Mouse (Mus musculus) ES-E14 (cell line): Measurements from ENCODE around the gene Kcnj1.

Source experiments
- HCFC1 ChIP-seq: IDR thresholded peaks from 2 replicates; pipeline ENCODE4 v1.6.1; 2012; ENCODE audit warnings: low read length, inconsistent platforms, borderline replicate concordance; ENCODE audit not compliant: insufficient read depth
- ZC3H11A ChIP-seq: IDR thresholded peaks from 2 replicates; pipeline ENCODE4 v1.6.1; 2012; ENCODE audit warnings: low read depth, mild to moderate bottlenecking, inconsistent platforms, low read length, borderline replicate concordance
- ZNF384 ChIP-seq: IDR thresholded peaks from 2 replicates; pipeline ENCODE4 v1.6.1; 2012; ENCODE audit warnings: low read depth, low read length, inconsistent platforms

DNA sequence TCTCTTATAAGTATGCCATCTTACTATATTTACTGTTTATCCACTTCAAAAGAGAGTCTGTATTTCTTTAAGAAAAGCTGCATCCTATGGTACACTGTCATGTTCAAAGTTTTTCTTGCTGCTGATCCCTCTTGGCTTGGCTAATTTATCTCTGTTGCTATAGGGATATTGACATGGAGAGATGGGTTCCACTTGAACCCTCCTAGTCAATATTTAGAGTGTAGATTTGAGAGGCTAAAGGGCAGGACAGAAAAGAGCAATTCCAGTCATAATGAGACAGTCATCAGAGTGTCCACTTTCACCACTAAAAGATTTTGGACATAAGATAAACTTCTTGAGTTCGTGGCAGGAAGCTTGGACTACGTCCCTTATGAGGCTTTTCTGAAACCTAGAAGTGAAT lies 27.9 kb downstream of the Kcnj1 start:
- TF ChIP-seq ZNF384 (no peak), HCFC1 (no peak), ZC3H11A (no peak)
